Mouse (Mus musculus) gastrocnemius, adult 18-20 months (tissue): ENCODE measurements around the gene Akap2. TPM values are rescaled to one million over a fixed set of nuclear protein-coding genes. Genes with fewer than 3 reads are reported as not detected.

Experiments
- DNase-seq: peaks from one replicate; pipeline ENCODE4 v3.0.0; 2021; ENCODE audit warnings: low spot score
- total RNA-seq, 2 experiments: library from RNA; stranded (reverse); gene quantifications; 2 replicates each; pipeline ENCODE4 v1.2.3; 2021

The Akap2 gene
- total RNA-seq, 2 experiments from 2014 or later = 28.7 to 41.5 TPM

GRCm38 (mm10) chr4:57904638-57905037, 187.2 kb downstream of the Akap2 start:
- DNase-seq = no peak

GRCm38 (mm10) chr4:57906708-57907107, 189.3 kb downstream of the Akap2 start:
- DNase-seq = no peak

GRCm38 (mm10) chr4:57908860-57909259, 191.4 kb downstream of the Akap2 start:
- DNase-seq = no peak

DNA sequence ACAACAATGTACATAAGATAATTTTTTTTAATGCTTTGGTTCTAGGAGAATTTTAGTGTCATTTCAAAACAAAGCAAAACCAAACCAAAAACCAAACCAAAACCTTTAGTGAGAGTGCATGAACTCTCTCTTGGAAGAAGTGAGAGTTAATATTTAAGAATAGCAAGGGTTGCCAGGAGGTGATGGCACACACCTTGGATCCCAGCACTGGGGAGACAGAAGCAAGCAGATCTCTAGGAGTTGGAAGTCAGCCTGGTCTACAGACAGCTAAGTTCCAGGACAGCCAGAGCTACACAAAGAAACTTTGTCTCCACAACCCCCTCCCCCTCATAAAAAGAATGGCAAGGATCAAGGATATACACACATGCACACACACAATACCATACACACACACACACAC, 195.6 kb downstream of the Akap2 start:
- no peak for DNase-seq

GRCm38 (mm10) chr4:57914193-57915190, 197.0 kb downstream of the Akap2 start:
- DNase-seq = no peak

- peak; percentile 30 for DNase-seq
Observed at GRCm38 (mm10) chr4:57915216-57915965, 197.9 kb downstream of the Akap2 start.

DNA sequence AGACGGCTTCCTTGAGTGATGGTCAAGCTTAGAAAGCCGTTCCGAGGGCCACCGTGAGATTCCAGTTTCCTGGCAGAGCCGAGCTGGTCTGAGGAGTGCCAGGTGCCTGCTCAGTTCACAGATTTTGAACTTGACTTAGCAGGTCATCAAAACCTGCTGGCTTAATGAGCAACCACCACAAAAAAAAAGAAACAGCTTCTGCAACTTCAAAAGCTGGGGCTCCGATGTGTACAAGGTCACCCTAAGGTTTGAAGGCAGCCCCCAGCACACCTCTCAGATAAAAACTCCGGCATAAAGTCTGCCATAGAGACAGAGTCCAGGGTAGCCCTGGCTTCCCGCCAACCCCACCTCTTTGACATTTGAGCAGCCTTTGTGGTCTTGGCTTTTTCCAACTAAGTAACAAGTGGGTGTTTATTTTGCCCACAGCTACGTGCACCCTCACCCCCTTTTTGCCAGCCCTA, 198.8 kb downstream of the Akap2 start, which contains the start of gene D630039A03Rik:
TSS of gene D630039A03Rik (minus strand) at position 97 of the 461 bp plus-strand sequence.
- DNase-seq = no peak

GRCm38 (mm10) chr4:57916711-57917110, 199.3 kb downstream of the Akap2 start:
- DNase-seq = no peak

- DNase-seq = no peak
Observed at GRCm38 (mm10) chr4:57919494-57920423, 202.3 kb downstream of the Akap2 start.

GRCm38 (mm10) chr4:57920522-57920921, 203.1 kb downstream of the Akap2 start:
- DNase-seq = no peak

GRCm38 (mm10) chr4:57922171-57922570, 204.7 kb downstream of the Akap2 start:
- no peak for DNase-seq

DNA sequence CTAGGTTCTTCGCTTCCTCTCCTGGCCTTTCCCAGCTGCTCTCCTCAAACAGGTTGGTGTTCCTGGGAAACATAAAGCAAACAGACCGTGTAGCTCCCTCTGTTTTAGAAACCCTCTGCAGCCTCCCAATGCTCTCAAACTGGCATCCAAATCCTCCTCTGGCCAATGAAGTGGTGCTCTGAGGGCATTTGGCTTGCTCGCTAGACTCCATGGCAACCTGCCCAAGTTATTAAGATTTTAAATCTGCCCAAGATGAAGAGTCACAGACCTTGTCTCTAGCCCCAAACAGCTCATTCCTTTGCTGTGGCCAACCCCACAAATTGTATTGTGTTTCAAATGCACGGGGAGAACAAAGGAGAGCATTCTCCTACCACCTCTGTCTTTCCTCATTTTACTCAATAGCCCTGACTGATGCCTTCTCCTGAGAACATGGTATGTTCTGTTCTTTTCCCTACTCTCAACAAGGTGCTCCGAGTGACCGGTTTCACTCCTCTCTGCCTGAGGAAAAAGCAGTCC, 207.2 kb downstream of the Akap2 start:
- no peak for DNase-seq

- DNase-seq = no peak
Observed at GRCm38 (mm10) chr4:57927464-57928205, 210.2 kb downstream of the Akap2 start.

GRCm38 (mm10) chr4:57930559-57931170, 213.2 kb downstream of the Akap2 start:
- DNase-seq = no peak

DNA sequence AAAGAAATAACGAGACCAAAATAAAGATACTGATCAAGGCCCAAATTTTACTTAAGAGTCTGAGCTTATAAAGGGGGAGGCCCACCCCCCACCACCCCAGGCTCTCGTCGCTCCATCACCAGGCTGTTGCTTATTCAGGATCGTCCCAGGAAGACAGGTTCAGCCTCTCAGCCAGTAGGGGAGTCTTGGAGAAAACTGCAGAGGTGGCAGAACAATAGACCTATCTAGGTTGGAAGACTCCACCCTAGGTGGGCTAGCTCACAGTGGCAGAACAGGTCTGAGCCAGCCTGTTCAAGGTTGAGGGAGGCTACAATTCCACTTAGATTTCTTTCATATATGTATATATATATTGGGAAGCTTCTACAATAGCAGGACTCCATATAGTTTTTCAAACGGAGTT, 216.7 kb downstream of the Akap2 start:
- DNase-seq = no peak

GRCm38 (mm10) chr4:57937292-57937691, 219.8 kb downstream of the Akap2 start:
- no peak for DNase-seq

DNA sequence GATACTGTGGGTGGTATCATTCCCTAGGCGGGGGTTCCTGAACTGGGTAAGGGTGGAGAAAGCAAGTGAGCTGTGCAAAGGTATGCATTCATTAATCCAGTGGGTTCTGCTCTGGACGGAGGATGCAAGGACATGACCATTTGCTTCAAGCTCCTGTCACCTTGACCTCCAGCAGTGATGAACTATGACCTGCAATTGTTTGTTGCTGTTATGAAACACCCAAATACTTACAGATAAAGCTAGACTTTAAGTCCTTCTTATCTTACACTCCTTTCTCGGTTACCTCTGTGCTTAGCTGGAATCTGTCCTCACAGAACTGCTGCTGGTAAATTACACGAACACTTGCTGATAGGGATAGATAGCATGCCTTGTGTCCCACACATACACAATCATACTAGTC, 223.2 kb downstream of the Akap2 start:
- no peak for DNase-seq

GRCm38 (mm10) chr4:57942892-57943291, 225.4 kb downstream of the Akap2 start:
- no peak for DNase-seq
